In the genomic region with DNA sequence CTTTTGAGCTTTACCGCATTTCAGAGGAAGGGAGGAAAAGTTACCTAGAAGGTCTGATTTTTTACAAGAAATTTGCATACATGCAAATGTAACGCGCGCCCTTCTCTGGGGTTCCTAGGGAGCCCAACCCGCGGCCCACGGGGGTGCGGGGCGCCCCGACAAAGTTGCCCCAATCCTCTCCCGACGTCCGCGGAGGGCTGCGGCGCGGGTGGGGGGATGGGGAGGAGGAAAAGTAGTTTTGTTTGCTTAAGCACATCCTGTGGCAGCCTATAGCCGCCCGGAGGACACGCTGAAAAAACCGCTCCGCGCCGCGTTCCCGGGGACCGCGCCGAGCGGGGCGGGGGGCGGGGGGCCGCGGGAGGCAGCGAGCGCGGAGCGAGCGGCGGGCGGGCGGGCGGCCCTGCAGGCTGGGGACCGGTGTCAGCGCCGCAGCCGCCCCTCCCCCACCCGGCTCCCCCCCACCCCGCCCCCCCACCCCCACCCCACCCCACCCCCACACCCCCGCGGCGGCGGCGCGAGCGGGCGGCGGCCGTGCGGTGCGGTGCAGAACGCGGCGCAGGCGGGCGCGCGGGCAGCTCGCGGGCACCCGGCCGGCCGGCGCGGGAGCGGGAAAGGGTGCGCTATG, we compare ENCODE assay signal across 8 mouse cellular contexts. TPM values are rescaled to one million over a fixed set of nuclear protein-coding genes. Genes with fewer than 3 reads are reported as not detected.
DNase-seq lines count a peak whose midpoint lies in the region; ATAC-seq and TF ChIP-seq lines count a peak whose summit lies in the region.

No protein-coding gene starts in this region.

- TF ChIP-seq EP300 in lung, postnatal 0 days (IDR thresholded peaks at IDR 0.05), result no peak

- peak overlapping the region; percentile 96 for H3K4me3 ChIP-seq in cerebellum, adult 2 months (replicated peaks; ENCODE audit: insufficient read depth, low read depth, low read length)
- peak overlapping the region; percentile 100 for H3K4me3 ChIP-seq in kidney, adult 2 months (ENCODE audit: insufficient read depth, low read depth, low read length)
- H3K4me3 ChIP-seq in lung, postnatal 0 days (ENCODE audit: low read depth, low read length), result peak overlapping the region; percentile 90
- H3K4me3 ChIP-seq in small intestine, adult 2 months (ENCODE audit: low read depth, low read length), result peak overlapping the region; percentile 91

- DNase-seq in kidney, adult 11 months, result peak; percentile 46
- DNase-seq in kidney, adult 8-10 months, result no peak
- peak; percentile 64 to 74 for DNase-seq in cerebellum, adult 2 months
- DNase-seq in gastrocnemius, postnatal 36 days, result peak; percentile 29 to 61
- peak; percentile 61 for DNase-seq in kidney, adult 2 months
- peak; percentile 69 for DNase-seq in lung, postnatal 0 days (ENCODE audit: low spot score)
- DNase-seq in Muller cell, postnatal 12 days (ENCODE audit: inconsistent ontology term), result no peak

- peak overlapping the region; percentile 83 for H3K4me2 ChIP-seq in lung, postnatal 0 days (replicated peaks; ENCODE audit: low read depth, low read length)

- H3K27ac ChIP-seq in cerebellum, adult 2 months (ENCODE audit: insufficient read depth, low read length), result peak overlapping the region; percentile 97
- H3K27ac ChIP-seq in kidney, adult 2 months (ENCODE audit: insufficient read depth, low read depth, low read length), result peak overlapping the region; percentile 85
- H3K27ac ChIP-seq in lung, postnatal 0 days (ENCODE audit: low read length), result peak overlapping the region; percentile 96
- H3K27ac ChIP-seq in small intestine, adult 2 months (ENCODE audit: insufficient read depth, low read depth, low read length), result peak overlapping the region; percentile 69

- no peak for TF ChIP-seq CTCF in cerebellum, adult 2 months (IDR thresholded peaks at IDR 0.05; ENCODE audit: borderline replicate concordance, insufficient read depth, low read depth, low read length)
- TF ChIP-seq CTCF in kidney, adult 2 months (conservative IDR thresholded peaks at IDR 0.05; ENCODE audit: insufficient read depth, insufficient read length, low read depth, low read length), result no peak
- TF ChIP-seq CTCF in lung, postnatal 0 days (IDR thresholded peaks at IDR 0.05), result no peak
- no peak for TF ChIP-seq CTCF in small intestine, adult 2 months (IDR thresholded peaks at IDR 0.05; ENCODE audit: extremely low read depth, insufficient read length, insufficient replicate concordance, low read depth, low read length)

- no peaks in the 10 kb centered on the region for H3K9me3 ChIP-seq in lung, postnatal 0 days (ENCODE audit: low read length)

- H3K4me1 ChIP-seq in cerebellum, adult 2 months (ENCODE audit: control insufficient read depth, insufficient read depth, low read length), result peaks cover 3% of the 10 kb centered on the region; the same call in 1 of the 2 replicates
- H3K4me1 ChIP-seq in kidney, adult 2 months (ENCODE audit: control insufficient read depth, insufficient read depth, low read length), result peaks cover 5% of the 10 kb centered on the region; the same call in 1 of the 2 replicates
- peaks cover 3% of the 10 kb centered on the region; the same call in 1 of the 2 replicates for H3K4me1 ChIP-seq in lung, postnatal 0 days (ENCODE audit: insufficient read depth, low read depth, low read length)
- H3K4me1 ChIP-seq in small intestine, adult 2 months (ENCODE audit: control insufficient read depth, insufficient read depth, insufficient read length, low read length), result 0 out of 2 replicates have a peak, but pooled peaks cover 2% of the 10 kb centered on the region

- TF ChIP-seq POLR2A in cerebellum, adult 2 months (IDR thresholded peaks at IDR 0.05; ENCODE audit: borderline replicate concordance, insufficient read depth, low read length), result no peak
- TF ChIP-seq POLR2A in kidney, adult 2 months (IDR thresholded peaks at IDR 0.05; ENCODE audit: low read depth, low read length), result no peak
- TF ChIP-seq POLR2A in small intestine, adult 2 months (IDR thresholded peaks at IDR 0.05; ENCODE audit: low read depth, low read length), result no peak; the same call in 1 of the 2 replicates

- WGBS in cerebellum, adult 2 months, result 1% methylated on average over 61 of the region's 77 CpGs
- WGBS in kidney, adult 2 months, result under 1% methylated on average over 59 of the region's 77 CpGs
- WGBS in lung, postnatal 0 days, result 3% methylated on average over 22 of the region's 77 CpGs
- 1% methylated on average over 52 of the region's 77 CpGs for WGBS in small intestine, adult 2 months

- no peaks in the 10 kb centered on the region for H3K27me3 ChIP-seq in cerebellum, adult 2 months (ENCODE audit: control insufficient read depth, insufficient read depth, low read length)
- no peaks in the 10 kb centered on the region for H3K27me3 ChIP-seq in kidney, adult 2 months (replicated peaks; ENCODE audit: control insufficient read depth, insufficient read depth, low read length)
- no peaks in the 10 kb centered on the region for H3K27me3 ChIP-seq in lung, postnatal 0 days (replicated peaks; ENCODE audit: insufficient read depth, low read length)
- H3K27me3 ChIP-seq in small intestine, adult 2 months (ENCODE audit: control insufficient read depth, insufficient read depth, low read length), result no peaks in the 10 kb centered on the region

- peak; percentile 34 for ATAC-seq in lung, postnatal 0 days

- H3K9ac ChIP-seq in lung, postnatal 0 days (replicated peaks; ENCODE audit: low read depth), result peak overlapping the region; percentile 95

- intact Hi-C loops in gastrocnemius, postnatal 36 days (cut with DNase I), result loop anchor here (2.0 to 10.0 kb wide), 3 partner anchors 92 to 225 kb away; no protein-coding TSS in a partner anchor

- H3K36me3 ChIP-seq in kidney, adult 2 months (ENCODE audit: control insufficient read depth, insufficient read depth, low read length), result no peaks in the 10 kb centered on the region
- H3K36me3 ChIP-seq in lung, postnatal 0 days (ENCODE audit: insufficient read depth, low read length), result no peaks in the 10 kb centered on the region
- H3K36me3 ChIP-seq in small intestine, adult 2 months (ENCODE audit: control insufficient read depth, insufficient read depth, low read length), result no peaks in the 10 kb centered on the region

RNA-seq across cellular contexts. Expression of a gene that starts 0.7 kb away (rescaled TPM):
- polyA plus RNA-seq in cerebellum, adult 2 months (2012; rRNA removed), result 14.9 and 17.1 TPM in 2 replicates
- under 1 TPM in 1 of 2 experiments, not detected in 1; 0.26 TPM for total RNA-seq in gastrocnemius, postnatal 36 days (2021)
- 0.10 and 0.45 TPM in 2 replicates for polyA plus RNA-seq in kidney, adult 2 months (2012; rRNA removed)
- polyA plus RNA-seq in lung, postnatal 0 days (2015; fragmentation: Nextera tagmentation; extraction: Ambion mirVana), result 0.36 and 0.76 TPM in 2 replicates
- polyA plus RNA-seq in small intestine, adult 2 months (2012; rRNA removed), result not detected in 2 replicates

RNA-seq across cellular contexts. Expression of a gene that starts 4.7 kb away (rescaled TPM):
- 41.2 and 55.0 TPM in 2 replicates for polyA plus RNA-seq in cerebellum, adult 2 months (2012; rRNA removed)
- 10 to 100 TPM; 56.2 to 61.5 TPM for total RNA-seq in gastrocnemius, postnatal 36 days (2021)
- polyA plus RNA-seq in kidney, adult 2 months (2012; rRNA removed), result 46.5 and 47.1 TPM in 2 replicates
- polyA plus RNA-seq in lung, postnatal 0 days (2015; fragmentation: Nextera tagmentation; extraction: Ambion mirVana), result 40.5 and 45.4 TPM in 2 replicates
- polyA plus RNA-seq in small intestine, adult 2 months (2012; rRNA removed), result 8.6 and 16.5 TPM in 2 replicates

Comparison
In these comparisons a context has a peak if more than half of its experiments do, and no peak if none do; other contexts are left out.
1. DNase-seq: peak in kidney, adult 11 months (single experiment), cerebellum, adult 2 months (2 of 2), gastrocnemius, postnatal 36 days (2 of 2), kidney, adult 2 months (single experiment) and lung, postnatal 0 days (single experiment); none in kidney, adult 8-10 months (0 of 2) and Muller cell, postnatal 12 days (single experiment).
2. Peak in every context shown above with its lines, with median percentiles within 50 percentile points of each other: H3K27ac ChIP-seq and H3K4me3 ChIP-seq.